Mouse (Mus musculus): ENCODE data around the gene Tprn. TPM values are rescaled to one million over a fixed set of nuclear protein-coding genes. Genes with fewer than 3 reads are reported as not detected.

Gene Tprn
- polyA plus RNA-seq, 1 experiment from 2014 or later = 20.3 TPM

DNA sequence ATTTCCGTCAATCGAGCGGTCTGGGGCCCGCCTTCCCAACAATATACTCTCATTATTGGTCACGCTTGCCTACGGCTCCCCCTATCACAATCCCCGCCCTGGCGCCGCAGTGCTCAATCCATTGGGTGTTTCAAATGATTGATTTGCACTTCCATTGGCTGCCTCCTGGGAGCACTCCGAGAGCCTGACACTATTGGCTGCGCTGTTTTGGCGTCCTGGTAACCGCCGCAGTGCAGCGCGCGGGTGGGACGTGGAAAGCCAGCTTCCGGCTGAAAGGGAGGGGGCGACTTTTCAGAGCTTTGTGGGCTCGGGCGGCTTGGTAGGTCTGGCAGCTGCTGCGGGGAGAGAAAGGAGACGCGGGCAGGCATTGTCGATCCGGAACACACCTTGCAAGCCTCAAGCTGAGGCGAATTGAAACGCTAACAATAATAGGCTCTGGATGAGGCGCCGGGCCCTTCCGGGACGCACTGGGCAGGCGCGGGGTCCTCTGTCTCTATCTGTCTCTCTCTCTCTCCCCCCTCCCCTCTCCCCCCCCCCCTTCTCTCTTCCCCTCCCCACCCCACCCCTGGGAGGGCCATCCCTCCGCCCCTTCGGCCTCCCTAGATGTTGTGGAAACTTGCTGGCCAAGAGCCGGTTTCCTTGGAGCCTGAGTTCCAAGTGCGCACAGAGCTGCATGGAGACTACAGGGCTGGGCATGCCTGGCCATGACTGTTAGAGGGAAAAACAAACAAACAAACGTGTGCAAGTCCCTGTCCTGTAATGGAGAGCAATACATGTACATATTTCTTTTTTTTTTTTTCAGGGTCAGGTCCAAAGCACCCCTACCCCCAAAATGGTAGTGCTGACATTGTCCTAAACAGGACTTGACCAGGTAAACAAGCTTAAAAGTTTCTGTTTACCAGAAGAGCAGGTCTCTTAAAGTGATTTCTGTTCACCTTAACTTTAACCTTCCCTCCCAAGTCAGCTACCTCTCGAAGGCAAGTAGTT lies 37.4 kb upstream of the Tprn start:
- ATAC-seq = peak; percentile 98
- Histone ChIP-seq H3K9ac (ENCODE audit: low read depth, low read length) (peak overlapping the region; percentile 79), H3K36me3 (ENCODE audit: control insufficient read depth, insufficient read depth, low read length) (peaks cover 3% of the 10 kb centered on the region; the same call in 1 of the 2 replicates), H3K27ac (ENCODE audit: low read depth, low read length) (peak overlapping the region; percentile 98), H3K4me3 (ENCODE audit: low read length) (peak overlapping the region; percentile 57), H3K4me2 (ENCODE audit: low read length) (peak overlapping the region; percentile 56), H3K27me3 (replicated peaks; ENCODE audit: control insufficient read depth, insufficient read depth, low read length) (no peaks in the 10 kb centered on the region), H3K4me1 (ENCODE audit: control insufficient read depth, insufficient read depth, low read depth, low read length) (peaks cover 14% of the 10 kb centered on the region), H3K9me3 (ENCODE audit: control insufficient read depth, low read length) (no peaks in the 10 kb centered on the region)
- WGBS = 2% methylated on average over 34 of the region's 41 CpGs

DNA sequence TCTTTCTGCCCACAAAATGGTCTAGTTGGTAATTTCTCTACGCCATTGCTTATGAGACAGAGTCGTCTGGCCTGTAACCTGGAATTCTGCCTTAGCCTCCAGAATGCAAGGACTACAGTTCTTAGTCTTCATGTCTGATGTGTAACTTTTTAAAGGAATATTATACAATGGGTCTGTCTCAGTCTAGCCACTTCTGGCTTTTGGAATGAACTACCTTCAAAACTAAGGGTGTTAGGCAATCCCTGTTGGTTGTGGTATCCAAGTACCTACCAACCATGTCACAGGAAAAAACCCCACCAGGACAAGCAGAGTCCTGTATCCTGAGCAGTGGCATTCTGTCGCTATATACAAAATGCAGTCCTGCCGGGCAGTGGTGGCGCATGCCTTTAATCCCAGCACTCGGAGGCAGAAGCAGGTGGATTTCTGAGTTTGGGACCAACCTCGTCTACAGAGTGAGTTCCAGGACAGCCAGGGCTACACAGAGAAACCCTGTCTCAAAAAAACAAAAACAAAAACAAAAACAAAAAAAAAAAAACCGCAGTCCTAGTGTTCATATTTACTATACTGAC lies 36.5 kb upstream of the Tprn start:
- Histone ChIP-seq H3K4me2 (ENCODE audit: low read length) (peak overlapping the region; percentile 56; the same call in 1 of the 2 replicates), H3K4me3 (ENCODE audit: low read length) (no peak overlapping the region), H3K27me3 (replicated peaks; ENCODE audit: control insufficient read depth, insufficient read depth, low read length) (no peaks in the 10 kb centered on the region), H3K27ac (ENCODE audit: low read depth, low read length) (peak overlapping the region; percentile 98), H3K9me3 (ENCODE audit: control insufficient read depth, low read length) (no peaks in the 10 kb centered on the region), H3K4me1 (ENCODE audit: control insufficient read depth, insufficient read depth, low read depth, low read length) (peaks cover 14% of the 10 kb centered on the region), H3K36me3 (ENCODE audit: control insufficient read depth, insufficient read depth, low read length) (peaks cover 3% of the 10 kb centered on the region; the same call in 1 of the 2 replicates), H3K9ac (ENCODE audit: low read depth, low read length) (no peak overlapping the region)
- WGBS = 74% methylated on average over 8 of the region's 8 CpGs
- no peak for ATAC-seq

DNA sequence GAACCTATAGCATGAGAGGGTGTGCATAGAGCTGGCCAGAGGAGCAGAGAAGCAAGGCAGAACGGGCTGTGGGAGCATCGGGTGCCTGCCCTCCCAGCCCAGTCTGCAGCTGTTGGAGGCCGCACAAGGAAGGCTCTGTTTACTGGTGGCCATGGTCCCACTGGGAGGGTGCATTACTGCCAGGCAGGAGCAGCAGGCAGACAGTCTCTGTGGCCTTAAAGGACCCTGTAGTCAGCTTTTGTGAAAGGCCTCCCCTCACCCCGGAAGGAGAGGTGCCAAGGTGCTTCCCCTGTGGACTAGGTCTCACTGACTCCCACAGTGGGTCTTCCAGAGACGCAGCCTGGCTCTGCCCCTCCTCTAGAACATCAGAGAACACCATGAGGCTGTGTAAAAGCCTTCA lies 35.6 kb upstream of the Tprn start:
- Histone ChIP-seq H3K4me2 (ENCODE audit: low read length) (no peak overlapping the region), H3K27me3 (replicated peaks; ENCODE audit: control insufficient read depth, insufficient read depth, low read length) (no peaks in the 10 kb centered on the region), H3K4me3 (ENCODE audit: low read length) (no peak overlapping the region), H3K9ac (ENCODE audit: low read depth, low read length) (no peak overlapping the region), H3K4me1 (ENCODE audit: control insufficient read depth, insufficient read depth, low read depth, low read length) (peaks cover 14% of the 10 kb centered on the region), H3K27ac (ENCODE audit: low read depth, low read length) (no peak overlapping the region), H3K9me3 (ENCODE audit: control insufficient read depth, low read length) (no peaks in the 10 kb centered on the region), H3K36me3 (ENCODE audit: control insufficient read depth, insufficient read depth, low read length) (0 out of 2 replicates have a peak, but pooled peaks cover under 1% of the 10 kb centered on the region)
- no peak for ATAC-seq
- WGBS = 77% methylated on average over 5 of the region's 5 CpGs

DNA sequence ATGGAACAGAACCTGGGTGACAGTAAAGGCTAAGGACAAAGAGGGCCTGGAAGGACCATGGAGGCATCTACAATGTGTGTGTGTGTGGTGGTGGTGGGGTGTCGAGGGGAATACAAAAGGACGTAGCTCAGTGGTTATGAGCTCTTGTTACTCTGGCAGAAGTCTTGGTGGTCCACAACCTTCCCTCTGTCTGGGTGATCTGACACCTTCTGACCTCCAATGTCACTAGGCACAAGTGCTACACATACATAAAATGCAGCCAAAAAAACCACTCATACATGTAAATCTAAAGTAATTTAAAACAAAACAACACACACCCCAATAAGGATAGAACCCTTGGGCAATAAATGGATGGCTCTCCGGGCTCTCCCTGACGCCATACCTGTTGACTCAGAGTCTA lies 35.0 kb upstream of the Tprn start:
- no peak for ATAC-seq
- H3K27ac ChIP-seq (ENCODE audit: low read depth, low read length) = no peak overlapping the region

DNA sequence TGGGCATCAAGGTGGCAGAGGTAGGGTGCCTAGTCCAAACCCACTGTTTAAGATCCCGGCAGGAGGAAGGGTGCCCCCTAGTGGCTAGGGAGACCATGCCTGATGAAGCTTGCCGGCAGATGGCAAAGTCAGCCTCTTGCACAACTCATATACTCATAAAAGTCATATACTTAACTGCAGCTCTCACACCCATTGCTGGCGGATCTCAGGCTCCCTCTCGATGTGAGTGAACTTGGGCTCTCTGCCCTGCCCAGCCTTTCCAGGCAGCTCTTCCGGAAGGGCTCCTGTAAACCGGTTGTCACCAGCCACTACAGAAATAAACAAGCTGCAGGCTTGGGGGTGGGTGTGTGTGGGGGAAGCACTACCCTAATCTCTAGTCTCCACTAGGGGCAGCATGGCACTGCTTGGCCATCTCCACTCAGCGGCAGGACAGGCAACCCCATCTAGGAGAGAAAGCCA lies 34.0 kb upstream of the Tprn start:
- Histone ChIP-seq H3K4me2 (ENCODE audit: low read length) (peak overlapping the region; percentile 54), H3K36me3 (ENCODE audit: control insufficient read depth, insufficient read depth, low read length) (no peaks in the 10 kb centered on the region), H3K4me3 (ENCODE audit: low read length) (peak overlapping the region; percentile 27), H3K27me3 (replicated peaks; ENCODE audit: control insufficient read depth, insufficient read depth, low read length) (0 out of 2 replicates have a peak, but pooled peaks cover 2% of the 10 kb centered on the region), H3K4me1 (ENCODE audit: control insufficient read depth, insufficient read depth, low read depth, low read length) (peaks cover 10% of the 10 kb centered on the region), H3K9ac (ENCODE audit: low read depth, low read length) (no peak overlapping the region), H3K9me3 (ENCODE audit: control insufficient read depth, low read length) (no peaks in the 10 kb centered on the region), H3K27ac (ENCODE audit: low read depth, low read length) (peak overlapping the region; percentile 74)
- no peak for ATAC-seq
- WGBS = 0% methylated on average over 7 of the region's 7 CpGs

More for the DNA sequence above, 35.0 kb upstream of the Tprn start:
- Histone ChIP-seq H3K4me2 (ENCODE audit: low read length) (no peak overlapping the region), H3K4me1 (ENCODE audit: control insufficient read depth, insufficient read depth, low read depth, low read length) (peaks cover 14% of the 10 kb centered on the region), H3K27me3 (replicated peaks; ENCODE audit: control insufficient read depth, insufficient read depth, low read length) (no peaks in the 10 kb centered on the region), H3K4me3 (ENCODE audit: low read length) (no peak overlapping the region), H3K9ac (ENCODE audit: low read depth, low read length) (no peak overlapping the region), H3K9me3 (ENCODE audit: control insufficient read depth, low read length) (no peaks in the 10 kb centered on the region), H3K36me3 (ENCODE audit: control insufficient read depth, insufficient read depth, low read length) (no peaks in the 10 kb centered on the region)
- 89% methylated on average over 4 of the region's 4 CpGs for WGBS

DNA sequence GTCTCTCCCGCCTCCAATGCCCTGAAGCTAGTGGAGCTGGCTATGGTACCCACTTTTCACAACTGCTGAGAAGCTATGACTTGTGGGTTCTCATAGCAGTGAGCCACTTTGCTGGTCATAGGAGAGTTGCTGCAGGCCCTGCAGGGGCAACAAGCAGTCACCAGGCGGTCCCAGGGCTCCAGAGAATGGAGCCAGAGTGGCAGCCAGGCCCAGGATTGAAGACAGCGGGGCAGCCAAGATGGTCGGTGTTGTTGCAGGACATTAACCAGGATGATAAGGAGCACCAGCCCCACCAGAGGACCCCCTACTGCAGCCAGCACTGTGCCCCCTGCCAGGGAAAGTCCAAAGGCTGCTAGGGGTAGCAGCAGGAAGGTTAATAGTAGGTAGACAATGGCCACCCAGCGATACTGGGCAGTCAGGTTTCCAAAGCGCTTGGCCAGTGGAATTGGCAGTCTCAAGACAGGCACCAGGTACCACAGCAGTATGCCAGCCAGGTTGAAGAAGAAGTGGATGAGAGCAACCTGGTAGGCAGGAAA lies 33.4 kb upstream of the Tprn start:
- 68% methylated on average over 6 of the region's 6 CpGs for WGBS
- no peak overlapping the region for H3K4me3 ChIP-seq (ENCODE audit: low read length)
- no peak overlapping the region for H3K27ac ChIP-seq (ENCODE audit: low read depth, low read length)

DNA sequence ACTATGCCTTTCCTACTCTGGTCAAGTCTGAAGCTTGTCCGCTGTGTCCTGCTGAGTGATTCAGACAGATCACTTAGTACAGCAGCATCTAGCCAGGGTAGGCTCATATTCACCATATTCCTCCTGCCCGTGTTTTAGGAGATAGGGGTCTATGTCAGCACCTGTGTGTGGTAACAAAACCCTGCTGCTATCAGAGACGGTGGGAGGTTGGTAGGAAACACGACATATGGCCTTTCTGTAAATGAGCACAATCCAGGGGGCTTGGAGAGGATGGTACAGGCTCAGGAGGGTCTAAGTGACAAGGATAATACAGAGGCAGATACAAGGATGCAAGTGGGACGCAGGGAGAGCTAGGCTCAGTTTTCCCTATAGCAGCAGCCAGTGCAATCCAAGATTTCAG lies 32.8 kb upstream of the Tprn start:
- Histone ChIP-seq H3K27ac (ENCODE audit: low read depth, low read length) (no peak overlapping the region), H3K4me1 (ENCODE audit: control insufficient read depth, insufficient read depth, low read depth, low read length) (peaks cover 7% of the 10 kb centered on the region), H3K9ac (ENCODE audit: low read depth, low read length) (no peak overlapping the region), H3K9me3 (ENCODE audit: control insufficient read depth, low read length) (no peaks in the 10 kb centered on the region), H3K36me3 (ENCODE audit: control insufficient read depth, insufficient read depth, low read length) (no peaks in the 10 kb centered on the region), H3K27me3 (replicated peaks; ENCODE audit: control insufficient read depth, insufficient read depth, low read length) (0 out of 2 replicates have a peak, but pooled peaks cover 2% of the 10 kb centered on the region), H3K4me2 (ENCODE audit: low read length) (no peak overlapping the region), H3K4me3 (ENCODE audit: low read length) (no peak overlapping the region)
- WGBS = 80% methylated on average over 5 of the region's 5 CpGs
- no peak for ATAC-seq

More for the DNA sequence above, 33.4 kb upstream of the Tprn start:
- H3K4me2 ChIP-seq (ENCODE audit: low read length) = no peak overlapping the region
- H3K36me3 ChIP-seq (ENCODE audit: control insufficient read depth, insufficient read depth, low read length) = no peaks in the 10 kb centered on the region
- H3K4me1 ChIP-seq (ENCODE audit: control insufficient read depth, insufficient read depth, low read depth, low read length) = peaks cover 7% of the 10 kb centered on the region
- H3K9ac ChIP-seq (ENCODE audit: low read depth, low read length) = peak overlapping the region; percentile 25; the same call in 1 of the 2 replicates
- 0 out of 2 replicates have a peak, but pooled peaks cover 2% of the 10 kb centered on the region for H3K27me3 ChIP-seq (replicated peaks; ENCODE audit: control insufficient read depth, insufficient read depth, low read length)
- H3K9me3 ChIP-seq (ENCODE audit: control insufficient read depth, low read length) = no peaks in the 10 kb centered on the region
- ATAC-seq = no peak

DNA sequence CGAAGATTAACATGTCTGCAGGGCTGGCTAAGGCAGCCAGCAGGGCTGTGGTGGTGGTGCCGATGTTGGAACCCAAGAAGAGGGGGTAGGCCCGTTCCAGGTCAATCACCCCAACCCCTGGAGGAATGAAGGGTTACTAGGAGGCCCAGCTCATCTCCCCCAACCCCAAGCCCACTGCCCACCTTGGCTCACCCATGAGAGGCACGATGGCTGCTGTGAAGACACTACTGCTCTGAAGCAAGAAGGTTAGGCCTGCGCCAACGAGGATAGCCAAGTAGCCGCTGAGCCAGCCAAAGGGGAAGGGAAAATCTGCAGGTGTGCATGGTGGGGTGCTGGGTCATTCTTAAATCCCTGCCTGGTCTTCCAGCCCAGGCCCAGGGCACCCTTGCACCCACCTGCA lies 31.8 kb upstream of the Tprn start:
- Histone ChIP-seq H3K4me3 (ENCODE audit: low read length) (no peak overlapping the region), H3K27ac (ENCODE audit: low read depth, low read length) (no peak overlapping the region), H3K9me3 (ENCODE audit: control insufficient read depth, low read length) (no peaks in the 10 kb centered on the region), H3K27me3 (replicated peaks; ENCODE audit: control insufficient read depth, insufficient read depth, low read length) (0 out of 2 replicates have a peak, but pooled peaks cover 2% of the 10 kb centered on the region), H3K4me1 (ENCODE audit: control insufficient read depth, insufficient read depth, low read depth, low read length) (peaks cover 5% of the 10 kb centered on the region), H3K36me3 (ENCODE audit: control insufficient read depth, insufficient read depth, low read length) (no peaks in the 10 kb centered on the region), H3K9ac (ENCODE audit: low read depth, low read length) (no peak overlapping the region), H3K4me2 (ENCODE audit: low read length) (no peak overlapping the region)
- ATAC-seq = no peak
- WGBS = 90% methylated on average over 7 of the region's 7 CpGs

DNA sequence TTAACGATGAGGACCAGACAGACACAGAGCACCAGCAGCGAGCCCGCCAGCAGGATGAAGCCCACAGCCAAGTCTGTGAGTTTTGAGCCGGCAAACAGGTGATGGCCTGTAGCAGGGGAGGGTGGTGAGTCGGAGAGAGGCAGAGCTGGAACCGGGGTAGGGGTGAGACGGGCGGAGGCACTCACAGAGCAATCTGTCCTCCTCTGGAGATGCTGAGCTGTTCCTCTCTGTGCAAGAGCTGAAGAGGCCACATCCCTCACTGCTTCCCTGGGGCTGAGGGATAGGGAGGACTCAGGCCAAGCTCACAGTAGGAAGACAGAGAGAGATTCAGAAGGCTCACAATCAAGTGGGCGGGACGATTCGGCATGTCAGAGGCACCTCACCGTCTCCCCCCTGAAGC lies 31.4 kb upstream of the Tprn start:
- peaks cover 3% of the 10 kb centered on the region; the same call in 1 of the 2 replicates for H3K4me1 ChIP-seq (ENCODE audit: control insufficient read depth, insufficient read depth, low read depth, low read length)
- H3K36me3 ChIP-seq (ENCODE audit: control insufficient read depth, insufficient read depth, low read length) = no peaks in the 10 kb centered on the region
- H3K9me3 ChIP-seq (ENCODE audit: control insufficient read depth, low read length) = no peaks in the 10 kb centered on the region
- WGBS = 51% methylated on average over 12 of the region's 12 CpGs
- ATAC-seq = no peak
- H3K4me2 ChIP-seq (ENCODE audit: low read length) = no peak overlapping the region
- no peak overlapping the region for H3K9ac ChIP-seq (ENCODE audit: low read depth, low read length)
- no peak overlapping the region for H3K27ac ChIP-seq (ENCODE audit: low read depth, low read length)
- 0 out of 2 replicates have a peak, but pooled peaks cover 2% of the 10 kb centered on the region for H3K27me3 ChIP-seq (replicated peaks; ENCODE audit: control insufficient read depth, insufficient read depth, low read length)
- H3K4me3 ChIP-seq (ENCODE audit: low read length) = no peak overlapping the region

Data from hindbrain, embryonic 16.5 days (tissue).